In the genomic region with DNA sequence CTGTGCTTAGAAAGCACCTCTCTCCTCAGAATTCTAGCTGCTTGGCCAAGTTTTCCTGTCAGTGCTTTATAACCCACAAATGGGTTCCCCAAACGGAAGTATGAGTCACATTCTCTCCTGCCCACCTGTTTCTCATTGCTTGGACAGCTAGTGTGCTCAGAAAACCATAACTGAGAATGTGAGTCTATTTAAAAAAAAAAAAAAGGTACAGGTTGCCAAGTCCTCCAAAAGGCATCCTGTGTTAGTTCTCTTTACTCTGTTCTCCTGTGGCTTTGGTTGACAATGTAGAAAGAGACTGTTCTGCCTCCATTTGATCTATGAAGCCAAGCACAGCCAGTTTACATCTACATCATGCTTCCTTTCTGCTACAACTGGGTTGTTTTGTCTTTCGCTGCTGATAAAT, we compare ENCODE assay signal across 13 mouse cellular contexts.
DNase-seq lines count a peak whose midpoint lies in the region; TF ChIP-seq lines count a peak whose summit lies in the region.
"Had no signal": no experiment of that assay in that cellular context is flagged by ENCODE, and none has a peak within 500 bp of the region (broad histone marks: within the 10 kb centered on the region; RNA-seq: fewer than 3 reads in every experiment).

No protein-coding gene starts in this region.

- no peaks in the 10 kb centered on the region for H3K9me3 ChIP-seq in CH12.LX (replicated peaks; ENCODE audit: low read length)
- no peaks in the 10 kb centered on the region for H3K9me3 ChIP-seq in midbrain, embryonic 10.5 days (replicated peaks)
- H3K9me3 ChIP-seq: heart, embryonic 15.5 days; midbrain, embryonic 13.5 days had no signal

- in situ Hi-C loops in CH12.LX (cut with MboI; ENCODE audit: low pct_ligation_motif_present, low pct_unique_long_range_greater_than_20kb, low sequenced_read_pairs) = no loop called here

- intact Hi-C loops in left cerebral cortex, postnatal 25 days (cut with DNase I) = no loop called here

- WGBS in midbrain, embryonic 10.5 days = 78% methylated on average over 2 of the region's 2 CpGs

- dilution Hi-C loops in CH12.LX (cut with MboI; ENCODE audit: extremely low pct_ligation_motif_present, extremely low pct_unique_long_range_greater_than_20kb, low sequenced_read_pairs) = no loop called here

- no peaks in the 10 kb centered on the region for H3K27me3 ChIP-seq in CH12.LX (replicated peaks)
- no peaks in the 10 kb centered on the region for H3K27me3 ChIP-seq in midbrain, embryonic 10.5 days (ENCODE audit: low read depth, poor library complexity, severe bottlenecking)
- H3K27me3 ChIP-seq: heart, embryonic 15.5 days; midbrain, embryonic 13.5 days had no signal

- TF ChIP-seq RAD21 in CH12.LX (IDR thresholded peaks at IDR 0.05; ENCODE audit: low read depth, low read length) = no peak; the same call in 1 of the 2 replicates

- H3K79me2 ChIP-seq in CH12.LX (replicated peaks; ENCODE audit: control insufficient read depth, extremely low read depth, insufficient read depth, poor library complexity, severe bottlenecking) = no peaks in the 10 kb centered on the region

- peaks cover 12 to 71% of the 10 kb centered on the region in 2 experiments for H3K4me1 ChIP-seq in CH12.LX (ENCODE audit: control insufficient read depth in 1 of 2, insufficient read depth in 2 of 2)
- no peaks in the 10 kb centered on the region for H3K4me1 ChIP-seq in midbrain, embryonic 10.5 days
- H3K4me1 ChIP-seq: heart, embryonic 15.5 days; midbrain, embryonic 13.5 days had no signal

- DNase-seq in left cerebral cortex, postnatal 25 days (ENCODE audit: low spot score in 2 of 2) = peak; percentile 17 to 84
- DNase-seq in left cerebral cortex, adult 11 months (ENCODE audit: low spot score) = no peak
- DNase-seq in CH12.LX (ENCODE audit: extremely low read depth) = peak; percentile 73
- peak; percentile 70 for DNase-seq in cerebellum, adult 9-11 months
- peak; percentile 83 for DNase-seq in naive thymus-derived CD4-positive, alpha-beta T cell, adult 2 months (ENCODE audit: low read depth)
- DNase-seq in yolk sac, embryonic 10.5 days (ENCODE audit: low spot score) = no peak
- DNase-seq in lung, postnatal 10 days = no peak
- no peak for DNase-seq in midbrain, embryonic 10.5 days (ENCODE audit: low spot score)
- DNase-seq: adrenal gland, postnatal 25 days; kidney, adult 9 months; lung, adult 18-20 months had no signal

- peak overlapping the region; percentile 65 for H3K4me2 ChIP-seq in CH12.LX (ENCODE audit: insufficient read depth, low read depth, poor library complexity, severe bottlenecking)
- H3K4me2 ChIP-seq: heart, embryonic 15.5 days; midbrain, embryonic 13.5 days had no signal

- no peak for TF ChIP-seq POLR2A in CH12.LX (IDR thresholded peaks at IDR 0.05; ENCODE audit: low read depth, low read length)

- H3K9ac ChIP-seq in CH12.LX (ENCODE audit: insufficient read depth, low read depth) = peak overlapping the region; percentile 48; the same call in 1 of the 2 replicates
- H3K9ac ChIP-seq: heart, embryonic 15.5 days; midbrain, embryonic 13.5 days had no signal

- peak; percentile 95 for TF ChIP-seq EP300 in CH12.LX (IDR thresholded peaks at IDR 0.05; ENCODE audit: low read length)

- H3K27ac ChIP-seq in CH12.LX (ENCODE audit: insufficient read depth, low read depth) = peak overlapping the region; percentile 96
- H3K27ac ChIP-seq in midbrain, embryonic 10.5 days (replicated peaks) = no peak overlapping the region
- H3K27ac ChIP-seq: heart, embryonic 15.5 days; midbrain, embryonic 13.5 days had no signal

- no peak overlapping the region for H3K4me3 ChIP-seq in CH12.LX (replicated peaks in 1 of 3; ENCODE audit: low read depth in 2 of 3, low read length in 2 of 3, poor library complexity in 1 of 3)
- no peak overlapping the region for H3K4me3 ChIP-seq in midbrain, embryonic 10.5 days
- H3K4me3 ChIP-seq: heart, embryonic 15.5 days; midbrain, embryonic 13.5 days had no signal

- H3K36me3 ChIP-seq in CH12.LX (replicated peaks in 1 of 2; ENCODE audit: control insufficient read depth in 1 of 2, insufficient read depth in 1 of 2, low read length in 1 of 2) = peaks cover 18 to 57% of the 10 kb centered on the region in 2 experiments
- no peaks in the 10 kb centered on the region for H3K36me3 ChIP-seq in midbrain, embryonic 10.5 days
- H3K36me3 ChIP-seq: heart, embryonic 15.5 days; midbrain, embryonic 13.5 days had no signal

- no peak for TF ChIP-seq CTCF in CH12.LX (conservative IDR thresholded peaks at IDR 0.05 in 1 of 2, IDR thresholded peaks at IDR 0.05 in 1 of 2; ENCODE audit: low read depth in 2 of 2, low read length in 2 of 2)

TF ChIP-seq in CH12.LX, 34 proteins besides CTCF, POLR2A, EP300 and RAD21:
- TF ChIP-seq USF1 (IDR thresholded peaks at IDR 0.05; ENCODE audit: low read depth, low read length) (no peak), HCFC1 (IDR thresholded peaks at IDR 0.05; ENCODE audit: low read depth, low read length) (0 out of 2 replicates have a peak, but pooled peaks have one; percentile 15), IRF4 (IDR thresholded peaks at IDR 0.05; ENCODE audit: low read depth, low read length) (peak; percentile 82), JUND (conservative IDR thresholded peaks at IDR 0.05; ENCODE audit: low read depth, low read length) (peak; percentile 91), MAFK (IDR thresholded peaks at IDR 0.05; ENCODE audit: insufficient replicate concordance, low read length) (no peak), SIN3A (IDR thresholded peaks at IDR 0.05; ENCODE audit: low read length) (peak; percentile 81), TCF12 (IDR thresholded peaks at IDR 0.05; ENCODE audit: low read depth, low read length) (peak; percentile 90), ZNF384 (IDR thresholded peaks at IDR 0.05; ENCODE audit: low read depth, low read length) (peak; percentile 97), GABPA (IDR thresholded peaks at IDR 0.05; ENCODE audit: insufficient replicate concordance, low read depth, low read length) (no peak), MEF2A (IDR thresholded peaks at IDR 0.05; ENCODE audit: borderline replicate concordance, low read depth, low read length) (peak; percentile 70), MXI1 (IDR thresholded peaks at IDR 0.05; ENCODE audit: low read depth, low read length) (peak; percentile 58; the same call in 1 of the 2 replicates), JUN (IDR thresholded peaks at IDR 0.05; ENCODE audit: insufficient read depth, low read depth, low read length) (peak; percentile 93), ZMIZ1 (IDR thresholded peaks at IDR 0.05; ENCODE audit: low read depth, low read length) (no peak), ZKSCAN1 (IDR thresholded peaks at IDR 0.05; ENCODE audit: borderline replicate concordance, low read depth, low read length) (no peak), USF2 (conservative IDR thresholded peaks at IDR 0.05; ENCODE audit: low read depth, low read length) (no peak), RCOR1 (conservative IDR thresholded peaks at IDR 0.05; ENCODE audit: low read depth, low read length) (peak; percentile 80; the same call in 1 of the 2 replicates), NELFE (IDR thresholded peaks at IDR 0.05; ENCODE audit: low read depth, low read length) (no peak), MAX (IDR thresholded peaks at IDR 0.05; ENCODE audit: low read length) (peak; percentile 52), PAX5 (IDR thresholded peaks at IDR 0.05; ENCODE audit: low read length) (no peak), ETS1 (conservative IDR thresholded peaks at IDR 0.05; ENCODE audit: low read depth, low read length) (peak; percentile 90), BHLHE40 (IDR thresholded peaks at IDR 0.05; ENCODE audit: low read depth, low read length) (peak; percentile 81), NRF1 (IDR thresholded peaks at IDR 0.05; ENCODE audit: low read depth, low read length) (no peak), KAT2A (IDR thresholded peaks at IDR 0.05; ENCODE audit: insufficient replicate concordance, low read length) (no peak), SMC3 (IDR thresholded peaks at IDR 0.05; ENCODE audit: low read depth, low read length) (0 out of 2 replicates have a peak, but pooled peaks have one; percentile 6), CHD1 (IDR thresholded peaks at IDR 0.05; ENCODE audit: low read depth, low read length) (no peak; the same call in 1 of the 2 replicates), ELF1 (IDR thresholded peaks at IDR 0.05; ENCODE audit: low read depth, low read length) (0 out of 2 replicates have a peak, but pooled peaks have one; percentile 10), MAZ (IDR thresholded peaks at IDR 0.05; ENCODE audit: low read depth, low read length) (no peak), UBTF (IDR thresholded peaks at IDR 0.05; ENCODE audit: low read depth, low read length) (no peak), ZC3H11A (IDR thresholded peaks at IDR 0.05; ENCODE audit: low read depth, low read length) (no peak), E2F4 (IDR thresholded peaks at IDR 0.05; ENCODE audit: insufficient replicate concordance, low read depth, low read length) (no peak), TBP (conservative IDR thresholded peaks at IDR 0.05; ENCODE audit: low read depth, low read length) (no peak), POLR2AphosphoS2 (IDR thresholded peaks at IDR 0.05; ENCODE audit: low read depth, low read length) (no peak), CHD2 (IDR thresholded peaks at IDR 0.05; ENCODE audit: low read length) (peak; percentile 60; the same call in 1 of the 2 replicates), MYC (IDR thresholded peaks at IDR 0.05; ENCODE audit: low read depth, low read length) (peak; percentile 59; the same call in 1 of the 2 replicates)

Comparison
In these comparisons a context has a peak if more than half of its experiments do, and no peak if none do; other contexts are left out.
1. DNase-seq: peak in left cerebral cortex, postnatal 25 days (2 of 2), CH12.LX (single experiment), cerebellum, adult 9-11 months (single experiment) and naive thymus-derived CD4-positive, alpha-beta T cell, adult 2 months (single experiment); none in left cerebral cortex, adult 11 months (single experiment), yolk sac, embryonic 10.5 days (single experiment), lung, postnatal 10 days (single experiment) and midbrain, embryonic 10.5 days (single experiment).